Mouse (Mus musculus) monocyte, adult 2 months (primary cell): ENCODE measurements around the gene Susd1.

Source experiments
- DNase-seq, 2 experiments: peaks; one replicate each; pipeline ENCODE4 v3.0.0; 2022; ENCODE audit warnings: low spot score in 2 of 2, low read depth in 1 of 2

The Susd1 gene

DNA sequence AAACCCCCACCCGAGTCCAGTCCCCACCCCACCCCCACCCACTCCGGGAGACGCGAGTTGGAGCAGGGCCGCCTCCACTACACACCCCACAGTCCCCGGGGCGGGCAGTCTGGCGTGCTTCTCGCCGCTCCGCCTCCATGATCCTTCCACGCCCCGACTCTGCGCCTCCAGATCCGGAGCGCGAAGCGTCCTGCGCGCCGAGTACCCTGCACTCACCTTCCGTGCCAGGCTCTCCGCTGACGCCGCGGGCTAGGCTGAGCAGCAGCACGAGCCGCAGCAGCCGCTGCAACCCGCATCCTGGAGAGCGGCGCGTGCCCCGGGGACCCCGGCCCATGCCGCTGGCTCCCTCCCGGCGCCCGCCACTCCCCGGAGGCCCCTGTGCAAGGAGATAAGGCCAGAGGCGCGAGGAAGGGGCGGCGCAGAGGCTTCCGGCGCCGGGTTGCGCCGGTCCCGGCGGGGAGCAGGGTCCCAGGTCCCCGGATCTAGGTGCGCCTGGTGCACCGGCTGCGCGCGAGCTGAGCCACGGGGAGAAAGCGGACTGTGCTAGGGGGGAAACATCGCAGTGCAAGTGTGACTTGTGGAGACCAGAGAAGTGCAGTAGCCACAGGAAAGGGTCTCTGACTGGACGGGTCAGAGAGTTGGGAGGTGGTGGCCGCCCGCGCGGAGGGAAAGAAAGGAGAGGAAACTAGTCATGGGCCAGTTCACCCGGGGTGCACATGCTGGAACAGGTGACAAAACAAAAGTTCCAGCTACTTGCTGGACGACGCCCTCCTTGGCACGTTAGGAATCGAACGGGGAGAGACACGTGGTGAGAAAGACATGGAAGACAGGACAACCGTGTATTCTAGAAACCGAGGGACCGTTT, at the start of gene Susd1:
Gene Susd1 (minus strand): TSS at position 644 of the 865 bp plus-strand sequence.
- DNase-seq: no peak

DNA sequence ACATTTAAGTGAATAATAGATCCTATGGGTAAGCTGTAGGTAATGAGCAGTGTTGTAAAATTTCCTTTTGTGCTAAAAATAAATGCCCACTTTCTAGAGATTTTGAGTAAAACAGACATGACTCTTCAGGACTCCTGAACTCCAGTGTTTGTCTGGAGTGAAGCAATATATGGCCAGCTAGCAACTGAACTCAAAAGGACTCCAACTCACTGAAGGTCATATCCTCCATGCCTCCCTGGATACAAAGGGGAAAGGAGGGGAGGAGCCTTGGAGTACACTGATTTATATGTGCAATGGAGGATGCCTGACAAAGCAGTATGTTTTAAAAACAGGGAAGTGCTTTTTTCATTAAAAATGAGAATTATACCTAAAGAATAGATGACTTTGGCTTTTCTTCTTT, 32.9 kb upstream of the Susd1 start:
- DNase-seq: no peak

DNA sequence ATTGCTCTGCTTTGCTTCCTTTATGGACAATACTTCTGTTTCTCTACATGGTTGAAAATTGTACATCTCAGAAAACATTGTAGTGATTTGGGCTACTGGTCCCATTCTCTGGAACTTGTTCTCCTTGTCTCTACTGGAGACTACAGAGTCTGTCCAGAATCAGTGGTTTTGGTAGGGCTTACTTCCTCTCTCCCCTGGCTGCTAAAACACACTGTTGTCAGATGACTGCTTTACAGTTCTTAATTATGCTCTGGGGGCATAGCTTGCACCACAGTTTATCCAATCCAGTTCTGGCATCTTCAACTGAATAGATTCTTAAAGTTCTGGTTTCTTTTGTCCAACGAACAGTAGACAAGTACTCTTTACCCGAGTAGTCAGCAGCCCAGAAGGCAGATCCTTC, 27.0 kb upstream of the Susd1 start:
- no peak for DNase-seq

DNA sequence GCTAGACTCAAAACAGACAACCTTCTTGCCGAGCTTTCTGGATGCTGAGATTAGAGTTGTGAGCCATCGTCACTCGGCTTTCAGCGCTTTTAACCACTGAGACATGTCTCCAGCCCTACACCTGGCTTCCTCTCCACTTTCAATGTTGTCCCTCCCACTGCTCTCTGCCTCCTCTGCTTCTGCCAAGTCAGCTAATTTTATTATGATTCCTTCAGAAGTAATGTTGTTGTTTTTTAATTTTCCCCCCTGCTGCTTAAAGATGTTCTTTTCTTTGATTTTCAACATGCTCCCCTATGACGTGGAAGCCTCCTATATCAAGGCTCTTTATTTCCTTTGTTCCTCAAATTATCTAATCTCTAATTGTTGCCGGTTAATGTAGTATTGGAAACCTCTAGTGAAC, 26.2 kb upstream of the Susd1 start:
- no peak for DNase-seq

DNA sequence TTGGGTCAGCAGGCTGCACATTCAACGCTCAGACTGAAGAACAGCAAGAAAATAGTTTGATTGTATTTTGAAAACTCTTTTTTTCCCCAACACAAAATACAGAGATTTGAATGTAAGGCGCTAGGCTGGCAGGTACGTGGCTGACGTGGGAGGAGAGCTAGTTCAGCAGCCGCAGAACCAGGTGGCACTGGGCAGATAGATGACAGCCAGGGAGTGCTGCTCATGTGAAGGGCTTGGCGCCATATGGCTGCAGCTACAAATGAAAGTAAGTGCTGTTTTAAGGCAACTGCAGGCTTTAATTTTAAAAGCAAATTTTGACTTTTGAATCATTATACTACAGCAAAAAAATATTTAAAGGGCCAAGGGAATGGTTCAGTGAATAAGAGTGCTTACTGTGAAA, 24.1 kb upstream of the Susd1 start:
- no peak for DNase-seq

DNA sequence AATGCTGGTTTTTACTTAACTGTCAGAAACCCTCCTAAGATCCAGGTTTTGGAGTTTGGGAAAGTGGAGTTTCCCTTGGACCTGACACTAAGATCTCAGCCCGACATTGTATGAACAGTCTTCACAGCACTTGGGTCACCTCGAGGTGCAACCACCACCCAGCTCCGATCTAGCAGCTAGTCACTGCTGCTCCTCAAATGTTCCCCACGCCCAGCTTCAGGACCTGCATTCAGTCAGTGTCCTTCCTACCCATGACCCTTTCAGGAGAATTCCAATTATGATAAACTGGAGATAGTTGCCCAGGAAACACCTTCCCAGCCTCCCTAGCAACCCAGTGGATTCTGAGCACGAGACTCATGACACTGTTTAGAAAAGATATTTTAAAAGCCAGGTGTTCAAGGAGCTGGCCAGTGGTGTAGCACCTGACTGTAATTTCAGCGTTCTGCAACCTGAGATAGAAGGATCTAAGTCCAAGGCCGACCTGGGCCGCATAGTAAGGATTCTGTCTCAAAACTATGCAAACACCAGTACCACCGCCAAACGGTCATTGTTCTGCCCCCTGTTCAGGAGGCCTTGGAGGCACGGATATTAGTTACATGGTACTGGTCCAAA, 22.8 kb upstream of the Susd1 start:
- DNase-seq: no peak

DNA sequence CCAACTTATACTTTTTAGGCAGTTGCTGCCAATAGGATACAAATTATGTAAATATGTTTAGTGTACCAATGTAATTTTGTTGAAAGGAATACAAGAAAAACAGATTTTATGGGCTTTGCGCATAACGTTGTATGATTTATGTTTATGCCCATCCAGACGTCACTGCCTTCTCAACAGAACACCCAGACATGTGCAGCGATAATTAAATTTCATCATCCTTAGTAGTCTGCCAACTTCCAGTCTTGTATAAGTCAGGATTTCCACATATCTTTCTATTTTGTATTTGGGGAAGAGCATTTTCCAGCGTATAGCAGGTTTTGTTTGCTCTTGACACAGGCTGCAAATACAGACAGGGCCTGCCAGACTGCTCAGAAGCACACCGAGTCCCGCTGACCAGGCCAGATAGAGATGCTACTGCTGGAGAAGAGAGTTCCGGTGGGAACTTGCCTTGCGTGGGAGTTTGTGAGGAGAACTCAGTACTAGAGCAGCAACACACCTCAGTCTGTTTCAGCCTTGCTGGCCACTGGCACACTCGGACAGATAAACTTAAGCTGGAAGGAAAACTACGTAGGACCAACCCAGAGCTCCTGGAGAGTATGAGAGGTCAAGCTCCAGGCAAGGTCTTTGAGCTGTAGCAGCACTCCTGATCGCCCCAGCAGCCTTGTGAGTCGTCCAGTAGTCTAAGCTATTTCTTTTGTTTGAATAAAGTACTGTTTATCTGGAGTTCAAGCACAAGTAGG, 21.0 kb upstream of the Susd1 start:
- DNase-seq: no peak

DNA sequence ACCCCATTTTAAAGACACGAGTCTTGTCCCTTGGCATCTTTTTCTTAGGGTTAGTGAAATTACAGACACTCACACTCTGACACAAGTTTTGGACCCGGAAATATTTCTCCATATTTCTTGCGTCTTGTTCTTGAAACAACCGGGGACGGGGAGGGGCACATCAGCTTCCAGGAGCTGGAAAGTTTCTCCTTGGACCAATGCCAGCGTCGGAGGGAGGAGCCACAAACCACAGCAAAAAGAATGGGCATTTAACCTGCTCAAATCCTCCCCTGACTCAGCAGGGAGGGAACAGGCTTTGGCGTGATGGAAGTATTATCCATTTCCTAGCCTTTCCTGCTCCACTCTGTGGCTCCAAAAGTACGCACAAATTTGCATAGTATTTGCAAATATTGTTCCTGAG, 19.5 kb upstream of the Susd1 start:
- DNase-seq: no peak

DNA sequence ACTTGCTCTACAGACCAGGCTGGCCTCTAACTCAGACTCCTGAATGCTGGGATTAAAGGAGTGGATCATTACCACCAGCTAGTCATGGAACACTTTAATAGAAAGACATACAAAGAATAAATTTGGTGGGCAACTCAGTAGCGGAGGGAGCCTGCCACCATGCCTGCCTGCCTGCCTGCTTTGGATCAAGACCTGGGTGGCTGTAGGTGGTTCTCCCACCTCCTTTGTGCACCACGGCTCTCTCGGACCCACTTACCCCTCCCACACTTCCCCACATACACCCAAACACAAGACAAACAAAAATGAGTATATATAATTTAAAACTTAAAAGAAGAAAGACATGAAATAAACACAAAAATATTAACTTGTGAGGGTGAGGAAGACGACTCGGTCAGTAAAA, 18.7 kb upstream of the Susd1 start:
- no peak for DNase-seq

DNA sequence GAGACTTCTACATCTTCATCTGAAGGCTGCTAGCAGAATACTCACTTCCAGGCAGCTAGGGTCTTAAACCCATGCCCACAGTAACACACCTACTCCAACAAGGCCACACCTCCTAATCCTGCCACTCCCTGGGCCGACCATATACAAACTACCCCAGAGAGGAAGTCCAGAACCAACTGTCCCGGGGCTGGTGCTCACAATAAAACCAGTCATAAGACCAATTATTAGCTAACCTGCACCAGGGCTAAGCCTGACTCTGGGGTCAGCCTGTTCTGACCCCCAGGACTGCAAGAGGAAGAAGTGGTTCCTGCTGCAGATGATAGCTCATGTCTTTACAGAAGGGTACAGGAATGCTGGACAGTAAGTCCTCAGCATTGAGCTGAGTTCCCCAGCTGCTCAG, 17.0 kb upstream of the Susd1 start:
- no peak for DNase-seq

DNA sequence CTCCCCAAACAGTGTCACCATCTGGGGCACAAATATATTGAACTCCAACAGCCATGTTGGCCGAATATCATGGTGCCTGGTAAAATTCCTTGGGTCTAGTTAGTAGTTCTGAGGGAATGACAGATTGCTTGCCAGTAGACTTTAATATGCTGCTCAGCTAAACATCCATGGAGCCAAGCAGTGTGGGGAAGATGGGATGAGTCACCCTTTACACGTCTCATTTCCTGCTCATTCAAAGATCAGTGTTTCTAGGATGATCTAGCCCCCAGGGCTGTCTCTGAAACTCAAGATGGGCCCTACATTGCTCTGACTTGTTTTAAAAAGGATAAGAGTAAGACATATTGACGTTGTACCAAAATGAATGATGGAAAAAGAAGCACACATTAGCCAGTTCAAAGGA, 15.6 kb upstream of the Susd1 start:
- DNase-seq: no peak

DNA sequence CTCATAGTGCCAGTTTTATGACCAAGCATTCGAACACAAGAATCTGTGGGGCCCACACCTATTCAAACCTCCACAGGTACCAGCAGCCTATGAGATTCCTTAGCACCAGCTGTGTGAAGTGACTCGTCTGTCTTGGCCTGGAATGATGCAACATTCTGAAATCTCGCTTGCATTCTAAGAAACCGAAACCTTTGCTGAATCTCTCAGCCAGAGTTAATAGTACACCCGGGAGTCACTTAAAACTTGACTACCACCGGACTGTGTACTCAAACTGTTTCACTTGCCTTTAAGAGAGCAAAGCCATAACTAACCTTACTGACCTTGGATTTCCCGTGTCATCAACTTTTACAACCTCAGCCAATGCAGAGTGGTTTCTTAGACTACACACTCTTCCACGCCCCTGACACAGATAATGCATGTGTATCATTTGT, 14.1 kb upstream of the Susd1 start:
- DNase-seq: no peak

DNA sequence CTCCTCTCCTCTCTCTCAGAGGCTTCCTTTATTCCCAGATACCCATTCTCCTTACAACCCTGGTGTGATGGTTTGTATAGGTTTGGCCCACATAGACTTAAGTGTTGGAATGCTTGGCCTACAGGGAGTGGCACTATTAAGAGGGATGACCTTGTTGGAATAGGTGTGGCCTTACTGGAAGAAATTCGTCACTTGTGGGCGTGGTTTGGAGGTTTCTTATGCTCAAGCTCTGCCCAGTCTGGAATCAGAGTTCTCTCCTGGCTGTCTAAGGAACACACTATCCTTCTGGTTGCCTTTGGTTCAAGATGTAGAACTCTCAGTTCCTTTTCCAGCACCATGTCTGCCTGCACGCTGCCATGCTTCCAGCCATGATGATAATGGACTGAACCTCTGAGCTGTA, 12.5 kb upstream of the Susd1 start:
- DNase-seq: no peak

DNA sequence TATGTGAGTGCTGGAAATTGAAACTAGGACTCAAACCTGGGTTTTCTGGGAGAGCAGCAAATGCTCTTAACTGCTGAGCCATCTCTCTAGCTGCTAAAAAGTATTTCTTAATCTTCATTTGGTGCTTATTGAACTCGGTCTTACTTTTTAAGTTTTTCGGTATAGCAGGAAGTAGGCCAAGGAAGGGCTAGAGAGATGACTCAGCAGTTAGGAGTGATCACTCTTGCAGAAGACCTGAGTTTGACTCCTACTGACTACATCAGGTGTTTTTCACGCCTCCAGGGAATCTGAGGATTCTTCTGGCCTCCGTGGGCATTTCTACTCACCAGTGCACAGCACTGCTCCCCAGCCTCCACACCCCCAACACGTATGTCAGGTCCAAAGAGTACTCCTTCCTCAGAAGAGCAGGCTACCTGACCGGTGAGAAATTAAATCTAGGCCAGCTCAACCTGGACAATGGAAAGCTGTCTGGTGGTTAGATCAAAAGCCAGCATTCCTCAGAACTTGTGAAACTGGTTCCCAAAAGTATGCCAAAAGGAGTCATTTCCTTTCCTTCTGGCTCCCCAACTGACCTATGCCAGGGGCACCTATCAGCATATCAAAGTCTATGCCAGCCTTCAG, 11.9 kb upstream of the Susd1 start:
- no peak for DNase-seq

DNA sequence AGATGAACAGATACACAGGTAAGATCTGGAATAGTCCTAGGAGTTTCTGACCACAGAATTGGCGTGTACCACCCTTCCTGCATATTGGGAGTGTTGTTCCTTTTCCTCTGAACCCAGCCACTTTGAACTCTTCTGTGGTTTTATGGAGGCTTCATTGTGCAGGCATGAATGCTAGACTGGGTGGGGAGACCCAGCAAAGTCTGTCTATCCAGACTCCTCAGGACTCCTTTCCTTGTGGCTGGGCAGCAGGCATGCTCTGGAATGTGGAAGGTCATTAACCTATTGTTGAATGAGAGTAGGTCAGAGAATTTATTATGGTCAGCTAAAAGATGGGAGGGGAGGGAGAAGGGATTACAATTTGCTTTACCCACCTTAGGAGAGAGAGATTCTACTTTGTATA, 8.9 kb upstream of the Susd1 start:
- DNase-seq: no peak

DNA sequence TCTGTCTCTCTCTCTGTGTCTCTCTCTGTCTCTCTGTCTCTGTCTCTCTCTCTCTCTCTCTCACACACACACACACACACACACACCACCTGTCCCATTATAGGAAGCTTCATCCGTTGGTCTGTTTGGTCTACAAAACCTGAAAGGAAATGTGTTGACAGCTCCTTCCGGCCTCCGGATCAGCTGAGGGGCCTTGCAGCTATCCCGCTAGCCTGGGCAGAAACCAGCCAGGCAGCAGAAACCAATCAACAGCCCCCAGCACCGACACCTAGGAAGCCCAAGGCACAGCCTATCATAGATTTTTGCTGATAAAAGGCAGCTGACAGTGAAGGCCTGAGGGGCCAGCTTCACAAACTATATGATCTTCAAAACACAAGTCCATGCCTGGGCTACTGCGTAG, 7.1 kb upstream of the Susd1 start:
- DNase-seq: no peak

DNA sequence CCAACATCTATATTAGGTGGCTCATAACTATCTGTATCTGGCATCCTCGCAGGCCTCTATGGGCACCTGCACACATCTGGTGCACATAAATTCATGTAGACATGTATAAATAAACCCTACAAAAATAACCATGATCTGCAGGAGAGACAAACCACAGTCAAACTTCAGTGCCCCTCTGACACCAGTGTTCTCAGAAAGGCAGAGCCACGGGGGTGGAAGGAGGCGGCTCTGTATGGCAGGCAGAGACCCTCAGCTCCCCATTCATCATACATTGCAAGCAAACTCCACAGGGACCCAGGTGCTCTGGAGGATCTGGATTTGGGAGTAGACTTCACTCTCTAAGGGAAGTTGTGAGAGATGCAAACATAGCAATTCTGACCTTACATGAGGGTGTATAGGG, 6.6 kb upstream of the Susd1 start:
- no peak for DNase-seq

DNA sequence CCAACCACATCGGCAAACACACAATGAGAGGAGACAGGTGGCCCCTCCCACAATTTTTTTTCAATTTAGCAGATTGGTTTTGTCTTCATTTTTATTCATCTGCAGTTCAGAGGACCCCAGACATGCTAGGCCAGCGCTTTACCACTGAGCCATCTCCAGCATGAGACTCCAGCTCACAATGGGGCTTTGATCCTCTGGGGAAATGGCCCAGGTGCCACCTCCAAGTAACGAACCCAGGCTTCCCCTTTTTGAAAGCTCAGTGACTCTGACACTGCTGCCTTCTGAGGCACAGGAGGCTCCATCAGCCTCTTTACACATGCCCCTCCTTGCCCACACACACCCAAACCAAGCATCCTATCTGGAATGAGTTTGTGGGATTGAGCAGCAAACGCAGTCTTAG, 5.7 kb upstream of the Susd1 start:
- DNase-seq: no peak

DNA sequence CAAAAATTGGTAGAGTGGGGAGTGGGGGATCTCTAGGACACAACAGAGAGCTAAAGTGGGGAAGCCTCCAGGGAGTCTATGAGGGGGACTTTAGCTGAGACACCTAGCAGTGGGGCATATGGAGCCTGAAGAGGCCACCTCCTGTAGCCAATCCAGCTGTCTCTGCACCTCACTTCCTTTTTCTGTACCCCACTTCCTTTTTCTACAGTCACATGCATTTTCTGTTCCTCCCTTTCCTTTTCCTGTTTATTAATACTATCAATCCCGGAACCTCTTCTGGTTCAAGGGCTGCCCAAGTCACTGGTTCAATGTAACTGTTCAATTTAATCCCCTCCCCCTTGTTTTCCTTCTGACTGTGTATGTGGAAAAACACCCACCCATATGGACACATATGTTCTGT, 2.8 kb upstream of the Susd1 start:
- DNase-seq: peak in 1 of 2 experiments; percentile 13

DNA sequence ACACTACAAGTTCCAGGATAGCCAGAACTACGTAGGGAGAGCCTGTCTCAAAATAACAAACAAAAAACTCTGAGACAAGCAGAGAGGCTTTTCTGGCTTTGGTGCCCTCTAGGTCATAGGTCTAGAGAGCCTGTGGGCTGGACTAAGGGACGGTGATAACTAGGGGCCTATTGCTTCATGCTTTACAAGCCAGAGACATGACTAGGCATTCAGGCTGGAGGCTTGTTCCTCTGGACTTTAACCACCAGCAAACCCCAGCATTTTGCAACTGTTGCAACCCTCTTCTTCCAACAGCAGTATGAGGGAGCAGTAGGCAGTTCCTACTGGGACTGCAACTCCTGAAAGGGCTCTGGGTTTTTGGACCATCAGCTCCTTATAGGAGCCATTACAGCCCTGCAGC, 1.5 kb upstream of the Susd1 start:
- DNase-seq: peak; percentile 51 to 67

DNA sequence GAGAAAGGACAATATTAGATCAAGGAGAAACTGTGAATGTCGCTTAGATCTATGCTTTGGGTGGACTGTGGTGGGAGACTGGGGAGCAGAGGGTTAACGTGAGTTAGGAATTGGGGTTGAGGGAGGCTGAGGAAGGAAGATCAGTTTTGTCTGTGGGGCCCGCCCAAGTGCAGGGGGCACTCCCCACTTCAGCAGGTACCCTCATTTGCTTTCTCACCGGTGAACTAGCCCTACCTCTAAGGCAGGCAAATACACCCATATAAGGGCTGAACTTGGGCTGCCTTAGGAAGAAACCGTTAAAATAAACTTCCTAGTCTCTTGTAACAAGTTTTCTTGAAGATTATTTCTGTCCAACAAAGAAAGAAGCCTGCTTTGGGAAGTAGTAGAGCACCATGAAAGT, 608 bp upstream of the Susd1 start:
- no peak for DNase-seq

DNA sequence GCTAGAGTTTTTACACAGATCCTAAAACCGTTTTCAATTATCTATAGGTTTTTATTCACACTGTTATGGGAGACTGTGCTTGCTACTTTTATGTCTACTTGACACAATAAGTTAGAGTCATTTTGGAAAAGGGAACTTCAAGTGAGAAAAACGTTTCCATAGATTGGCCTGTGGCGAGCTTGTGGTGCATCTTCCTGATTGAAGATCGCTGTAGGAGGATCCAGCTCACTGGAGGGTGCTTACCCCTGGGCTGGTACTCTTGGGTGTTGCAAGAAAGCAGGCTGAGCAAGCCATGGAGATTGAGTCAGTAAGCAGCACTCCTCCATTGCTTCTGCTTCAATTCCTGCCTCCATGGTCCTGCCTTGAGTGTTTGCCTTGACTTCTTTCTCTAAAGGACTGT, 2.5 kb downstream of the Susd1 start:
- DNase-seq: peak in 1 of 2 experiments; percentile 19
